ENCODE assay signal across 17 mouse cellular contexts in the genomic region with DNA sequence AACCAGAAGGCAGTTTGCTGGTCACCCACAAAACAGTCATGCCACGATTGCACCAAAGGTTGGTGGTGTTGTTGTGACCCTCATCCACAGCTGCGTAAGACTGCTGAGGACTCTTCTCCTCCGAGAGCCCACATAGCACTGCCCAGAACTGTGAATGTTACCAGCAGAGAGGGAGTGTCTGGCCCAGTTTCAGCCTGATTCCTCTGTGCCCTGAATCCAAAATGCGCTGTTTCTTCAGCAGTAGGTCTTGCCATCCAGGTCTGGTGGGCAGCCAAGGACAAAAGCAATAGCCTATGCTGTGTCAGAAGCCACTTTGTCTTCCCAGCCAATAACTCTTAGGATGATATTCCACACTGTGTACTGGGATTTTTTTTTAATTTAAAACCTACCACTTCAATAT.
DNase-seq lines count a peak whose midpoint lies in the region; ATAC-seq and TF ChIP-seq lines count a peak whose summit lies in the region.
"Had no signal": no experiment of that assay in that cellular context is flagged by ENCODE, and none has a peak within 500 bp of the region (broad histone marks: within the 10 kb centered on the region; RNA-seq: fewer than 3 reads in every experiment).

No protein-coding gene starts in this region.

- H3K4me3 ChIP-seq in hindbrain, postnatal 0 days (ENCODE audit: low read length), result no peak overlapping the region
- no peak overlapping the region for H3K4me3 ChIP-seq in hindbrain, embryonic 11.5 days (ENCODE audit: low read depth, low read length)
- no peak overlapping the region for H3K4me3 ChIP-seq in kidney, embryonic 14.5 days (ENCODE audit: low read length)
- H3K4me3 ChIP-seq: embryonic facial prominence, embryonic 13.5 days; forebrain, embryonic 10.5 days; gastrocnemius, adult 2 months; heart, adult 2 months; stomach, embryonic 15.5 days had no signal

- DNase-seq in adrenal gland, postnatal 14 days, result peak; percentile 48
- DNase-seq in adrenal gland, postnatal 4 days (ENCODE audit: low spot score in 2 of 2), result no peak
- peak; percentile 64 for DNase-seq in hindbrain, postnatal 0 days (ENCODE audit: low spot score)
- DNase-seq in hindbrain, embryonic 11.5 days (ENCODE audit: low spot score), result no peak
- peak; percentile 6 to 34 for DNase-seq in right cerebral cortex, adult 2 months (ENCODE audit: low spot score in 2 of 2)
- no peak for DNase-seq in right cerebral cortex, postnatal 14 days
- no peak for DNase-seq in thymus, adult 18-20 months
- DNase-seq: gastrocnemius, adult 2 months; heart, adult 2 months; thymus, postnatal 25 days had no signal

- H3K27ac ChIP-seq in hindbrain, postnatal 0 days, result no peak overlapping the region
- no peak overlapping the region for H3K27ac ChIP-seq in hindbrain, embryonic 11.5 days (ENCODE audit: low read depth, low read length)
- H3K27ac ChIP-seq in kidney, embryonic 14.5 days (ENCODE audit: low read depth, low read length), result no peak overlapping the region
- H3K27ac ChIP-seq: embryonic facial prominence, embryonic 13.5 days; forebrain, embryonic 10.5 days; gastrocnemius, adult 2 months; heart, adult 2 months; stomach, embryonic 15.5 days had no signal

- H3K4me1 ChIP-seq in hindbrain, postnatal 0 days (ENCODE audit: insufficient read depth, low read length), result no peaks in the 10 kb centered on the region
- no peaks in the 10 kb centered on the region for H3K4me1 ChIP-seq in hindbrain, embryonic 11.5 days (replicated peaks; ENCODE audit: control insufficient read depth, insufficient read depth, low read length)
- no peaks in the 10 kb centered on the region for H3K4me1 ChIP-seq in kidney, embryonic 14.5 days (ENCODE audit: control insufficient read depth, insufficient read depth, low read length)
- H3K4me1 ChIP-seq: embryonic facial prominence, embryonic 13.5 days; forebrain, embryonic 10.5 days; stomach, embryonic 15.5 days had no signal

- ATAC-seq in hindbrain, postnatal 0 days, result peak; percentile 82
- ATAC-seq in hindbrain, embryonic 11.5 days (ENCODE audit: low FRiP score), result no peak
- no peak for ATAC-seq in kidney, embryonic 14.5 days (ENCODE audit: low FRiP score, low TSS enrichment)
- ATAC-seq: inflammation-experienced regulatory T-cells, adult 6 months; Patski had no signal

- no peak overlapping the region for H3K9ac ChIP-seq in hindbrain, postnatal 0 days (replicated peaks; ENCODE audit: low read length)
- H3K9ac ChIP-seq in hindbrain, embryonic 11.5 days (ENCODE audit: low read depth, low read length), result no peak overlapping the region
- no peak overlapping the region for H3K9ac ChIP-seq in kidney, embryonic 14.5 days (ENCODE audit: low read depth, low read length)
- H3K9ac ChIP-seq: embryonic facial prominence, embryonic 13.5 days; stomach, embryonic 15.5 days had no signal

- no peaks in the 10 kb centered on the region for H3K36me3 ChIP-seq in hindbrain, postnatal 0 days (ENCODE audit: insufficient read depth, low read length)
- no peaks in the 10 kb centered on the region for H3K36me3 ChIP-seq in hindbrain, embryonic 11.5 days (ENCODE audit: control insufficient read depth, insufficient read depth, low read length)
- H3K36me3 ChIP-seq in kidney, embryonic 14.5 days (ENCODE audit: control insufficient read depth, insufficient read depth, low read length), result no peaks in the 10 kb centered on the region
- H3K36me3 ChIP-seq: embryonic facial prominence, embryonic 13.5 days; forebrain, embryonic 10.5 days; stomach, embryonic 15.5 days had no signal

- no peak for TF ChIP-seq CTCF in hindbrain, postnatal 0 days (IDR thresholded peaks at IDR 0.05; ENCODE audit: low read depth)

- H3K9me3 ChIP-seq in hindbrain, postnatal 0 days (ENCODE audit: low read length), result no peaks in the 10 kb centered on the region
- no peaks in the 10 kb centered on the region for H3K9me3 ChIP-seq in hindbrain, embryonic 11.5 days (ENCODE audit: control insufficient read depth, low read length)
- H3K9me3 ChIP-seq in kidney, embryonic 14.5 days (ENCODE audit: control insufficient read depth, low read length), result no peaks in the 10 kb centered on the region
- H3K9me3 ChIP-seq: embryonic facial prominence, embryonic 13.5 days; forebrain, embryonic 10.5 days; stomach, embryonic 15.5 days had no signal

- WGBS in hindbrain, postnatal 0 days, result 70% methylated on average over 4 of the region's 4 CpGs
- 88% methylated on average over 4 of the region's 4 CpGs for WGBS in hindbrain, embryonic 11.5 days
- 82% methylated on average over 4 of the region's 4 CpGs for WGBS in kidney, embryonic 14.5 days

- H3K27me3 ChIP-seq in hindbrain, postnatal 0 days (ENCODE audit: insufficient read depth, low read length), result no peaks in the 10 kb centered on the region
- no peaks in the 10 kb centered on the region for H3K27me3 ChIP-seq in hindbrain, embryonic 11.5 days (ENCODE audit: control insufficient read depth, insufficient read depth, low read length)
- H3K27me3 ChIP-seq in kidney, embryonic 14.5 days (ENCODE audit: control insufficient read depth, insufficient read depth, low read length), result no peaks in the 10 kb centered on the region
- H3K27me3 ChIP-seq: embryonic facial prominence, embryonic 13.5 days; stomach, embryonic 15.5 days had no signal

- no peak overlapping the region for H3K4me2 ChIP-seq in hindbrain, postnatal 0 days (ENCODE audit: low read depth, low read length)
- H3K4me2 ChIP-seq in hindbrain, embryonic 11.5 days (replicated peaks; ENCODE audit: low read depth, low read length), result no peak overlapping the region
- H3K4me2 ChIP-seq in kidney, embryonic 14.5 days (replicated peaks; ENCODE audit: low read depth, low read length), result no peak overlapping the region
- H3K4me2 ChIP-seq: embryonic facial prominence, embryonic 13.5 days; liver, embryonic 11.5 days; stomach, embryonic 15.5 days had no signal

Comparison
In these comparisons a context has a peak if more than half of its experiments do, and no peak if none do; other contexts are left out.
1. DNase-seq: peak in adrenal gland, postnatal 14 days (single experiment), hindbrain, postnatal 0 days (single experiment) and right cerebral cortex, adult 2 months (2 of 2); none in adrenal gland, postnatal 4 days (0 of 2), hindbrain, embryonic 11.5 days (single experiment), right cerebral cortex, postnatal 14 days (single experiment) and thymus, adult 18-20 months (0 of 2).